Mouse (Mus musculus): Measurements from ENCODE around the gene Ciita. TPM values are rescaled to one million over a fixed set of nuclear protein-coding genes. Genes with fewer than 3 reads are reported as not detected.
A peak's percentile ranks its signal among the peaks of the same experiment; 100 is the strongest.

Ciita gene
- total and polyA plus RNA-seq, 2 experiments from 2014 or later, result 0.10 TPM; not detected in 1

GRCm38 (mm10) chr16:10498096-10498602, 18.3 kb downstream of the Ciita start:
- Histone ChIP-seq H3K9me3 (ENCODE audit: low read length) (no peaks in the 10 kb centered on the region), H3K27ac (ENCODE audit: low read depth, low read length) (no peak overlapping the region), H3K4me1 (ENCODE audit: insufficient read depth) (no peaks in the 10 kb centered on the region), H3K9ac (no peak overlapping the region), H3K36me3 (ENCODE audit: insufficient read depth) (no peaks in the 10 kb centered on the region), H3K27me3 (ENCODE audit: insufficient read depth, low read length) (no peaks in the 10 kb centered on the region), H3K4me3 (ENCODE audit: low read depth, low read length) (no peak overlapping the region), H3K4me2 (ENCODE audit: low read depth) (no peak overlapping the region)
- DNase-seq, result no peak
- ATAC-seq, result no peak
- WGBS, result 51% methylated on average over 5 of the region's 5 CpGs
- TF ChIP-seq CTCF (IDR thresholded peaks at IDR 0.05; ENCODE audit: low read depth), result no peak

DNA sequence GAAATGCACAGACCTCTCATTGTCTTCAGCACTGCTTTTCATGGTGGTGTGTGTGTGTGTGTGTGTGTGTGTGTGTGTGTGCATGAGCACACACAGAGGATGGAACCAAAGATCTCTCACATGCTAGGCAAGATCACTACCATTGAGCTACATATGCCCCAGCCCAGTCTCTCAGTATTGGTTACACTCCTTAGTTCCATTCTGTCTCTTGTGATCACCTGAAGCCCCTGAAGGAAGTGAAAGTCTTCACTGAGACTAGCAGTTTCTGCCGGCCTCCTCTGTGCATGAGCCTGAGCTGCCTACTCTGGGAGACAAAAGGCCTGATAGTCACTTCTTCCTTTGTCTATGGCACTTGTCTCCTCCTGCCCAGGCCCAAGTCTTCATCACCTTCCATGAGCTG, 19.3 kb downstream of the Ciita start:
- TF ChIP-seq CTCF (IDR thresholded peaks at IDR 0.05; ENCODE audit: low read depth), result no peak
- ATAC-seq, result no peak; the same call in 1 of the 2 replicates
- Histone ChIP-seq H3K27me3 (ENCODE audit: insufficient read depth, low read length) (no peaks in the 10 kb centered on the region), H3K36me3 (ENCODE audit: insufficient read depth) (no peaks in the 10 kb centered on the region), H3K4me2 (ENCODE audit: low read depth) (no peak overlapping the region), H3K27ac (ENCODE audit: low read depth, low read length) (no peak overlapping the region), H3K4me1 (ENCODE audit: insufficient read depth) (no peaks in the 10 kb centered on the region), H3K9me3 (ENCODE audit: low read length) (no peaks in the 10 kb centered on the region), H3K9ac (no peak overlapping the region), H3K4me3 (ENCODE audit: low read depth, low read length) (no peak overlapping the region)
- 32% methylated on average over 1 of the region's 1 CpGs for WGBS
- no peak for DNase-seq

- H3K27me3 ChIP-seq (ENCODE audit: insufficient read depth, low read length), result no peaks in the 10 kb centered on the region
- WGBS, result 14% methylated on average over 8 of the region's 8 CpGs
- H3K4me1 ChIP-seq (ENCODE audit: insufficient read depth), result no peaks in the 10 kb centered on the region
- no peak overlapping the region for H3K4me2 ChIP-seq (ENCODE audit: low read depth)
- DNase-seq, result no peak
- no peak overlapping the region for H3K27ac ChIP-seq (ENCODE audit: low read depth, low read length)
- H3K4me3 ChIP-seq (ENCODE audit: low read depth, low read length), result no peak overlapping the region
- no peak overlapping the region for H3K9ac ChIP-seq
- ATAC-seq, result no peak
- no peaks in the 10 kb centered on the region for H3K36me3 ChIP-seq (ENCODE audit: insufficient read depth)
- no peaks in the 10 kb centered on the region for H3K9me3 ChIP-seq (ENCODE audit: low read length)
- no peak for TF ChIP-seq CTCF (IDR thresholded peaks at IDR 0.05; ENCODE audit: low read depth)
These were observed 22.0 kb downstream of the Ciita start for GRCm38 (mm10) chr16:10501865-10502264.

- Histone ChIP-seq H3K9ac (no peak overlapping the region), H3K4me2 (ENCODE audit: low read depth) (no peak overlapping the region), H3K27ac (ENCODE audit: low read depth, low read length) (no peak overlapping the region), H3K9me3 (ENCODE audit: low read length) (no peaks in the 10 kb centered on the region), H3K36me3 (ENCODE audit: insufficient read depth) (no peaks in the 10 kb centered on the region), H3K4me3 (ENCODE audit: low read depth, low read length) (no peak overlapping the region), H3K27me3 (ENCODE audit: insufficient read depth, low read length) (no peaks in the 10 kb centered on the region), H3K4me1 (ENCODE audit: insufficient read depth) (no peaks in the 10 kb centered on the region)
- WGBS, result 68% methylated on average over 2 of the region's 2 CpGs
- no peak for DNase-seq
- no peak for TF ChIP-seq CTCF (IDR thresholded peaks at IDR 0.05; ENCODE audit: low read depth)
- no peak for ATAC-seq
These were observed 23.2 kb downstream of the Ciita start for GRCm38 (mm10) chr16:10503058-10503457.

GRCm38 (mm10) chr16:10507445-10507844, 27.6 kb downstream of the Ciita start:
- no peaks in the 10 kb centered on the region for H3K36me3 ChIP-seq (ENCODE audit: insufficient read depth)
- no peaks in the 10 kb centered on the region for H3K9me3 ChIP-seq (ENCODE audit: low read length)
- H3K4me1 ChIP-seq (ENCODE audit: insufficient read depth), result no peaks in the 10 kb centered on the region
- WGBS, result 19% methylated on average over 4 of the region's 4 CpGs
- ATAC-seq (peak; percentile 45), DNase-seq (no peak)
- H3K27ac ChIP-seq (ENCODE audit: low read depth, low read length), result no peak overlapping the region
- H3K4me3 ChIP-seq (ENCODE audit: low read depth, low read length), result no peak overlapping the region
- H3K27me3 ChIP-seq (ENCODE audit: insufficient read depth, low read length), result no peaks in the 10 kb centered on the region
- H3K9ac ChIP-seq, result no peak overlapping the region; the same call in 1 of the 2 replicates
- H3K4me2 ChIP-seq (ENCODE audit: low read depth), result no peak overlapping the region
- TF ChIP-seq CTCF (IDR thresholded peaks at IDR 0.05; ENCODE audit: low read depth), result no peak

- no peak overlapping the region for H3K9ac ChIP-seq
- DNase-seq (no peak), ATAC-seq (no peak)
- no peaks in the 10 kb centered on the region for H3K36me3 ChIP-seq (ENCODE audit: insufficient read depth)
- H3K27ac ChIP-seq (ENCODE audit: low read depth, low read length), result no peak overlapping the region
- H3K9me3 ChIP-seq (ENCODE audit: low read length), result no peaks in the 10 kb centered on the region
- no peaks in the 10 kb centered on the region for H3K4me1 ChIP-seq (ENCODE audit: insufficient read depth)
- H3K4me3 ChIP-seq (ENCODE audit: low read depth, low read length), result no peak overlapping the region
- no peaks in the 10 kb centered on the region for H3K27me3 ChIP-seq (ENCODE audit: insufficient read depth, low read length)
- 74% methylated on average over 6 of the region's 6 CpGs for WGBS
- TF ChIP-seq CTCF (IDR thresholded peaks at IDR 0.05; ENCODE audit: low read depth), result no peak
- H3K4me2 ChIP-seq (ENCODE audit: low read depth), result no peak overlapping the region
These were observed 28.8 kb downstream of the Ciita start for GRCm38 (mm10) chr16:10508691-10509090.

- H3K4me3 ChIP-seq (ENCODE audit: low read depth, low read length), result no peak overlapping the region
- H3K36me3 ChIP-seq (ENCODE audit: insufficient read depth), result no peaks in the 10 kb centered on the region
- no peak for TF ChIP-seq CTCF (IDR thresholded peaks at IDR 0.05; ENCODE audit: low read depth)
- DNase-seq (no peak), ATAC-seq (no peak)
- no peaks in the 10 kb centered on the region for H3K27me3 ChIP-seq (ENCODE audit: insufficient read depth, low read length)
- H3K27ac ChIP-seq (ENCODE audit: low read depth, low read length), result no peak overlapping the region
- no peak overlapping the region for H3K9ac ChIP-seq
- no peaks in the 10 kb centered on the region for H3K4me1 ChIP-seq (ENCODE audit: insufficient read depth)
- no peaks in the 10 kb centered on the region for H3K9me3 ChIP-seq (ENCODE audit: low read length)
- H3K4me2 ChIP-seq (ENCODE audit: low read depth), result no peak overlapping the region
- 52% methylated on average over 14 of the region's 14 CpGs for WGBS
These were observed 30.7 kb downstream of the Ciita start for GRCm38 (mm10) chr16:10510477-10511133.
